Comparison of ENCODE assay signal across 23 mouse cellular contexts in genomic region chr3:89965972-89966371, GRCm38 (mm10). TPM values are rescaled to one million over a fixed set of nuclear protein-coding genes. Genes with fewer than 3 reads are reported as not detected.
DNase-seq lines count a peak whose midpoint lies in the region; ATAC-seq and TF ChIP-seq lines count a peak whose summit lies in the region.
"Had no signal": no experiment of that assay in that cellular context is flagged by ENCODE, and none has a peak within 500 bp of the region (broad histone marks: within the 10 kb centered on the region; RNA-seq: fewer than 3 reads in every experiment).

No protein-coding gene starts in this region.

- no peak for TF ChIP-seq CTCF in testis, adult 2 months (IDR thresholded peaks at IDR 0.05; ENCODE audit: control insufficient read depth, insufficient read depth, insufficient replicate concordance, low read depth, low read length)
- no peak for TF ChIP-seq CTCF in lung, postnatal 0 days (IDR thresholded peaks at IDR 0.05)

- peaks cover 17% of the 10 kb centered on the region for H3K4me1 ChIP-seq in testis, adult 2 months (ENCODE audit: control insufficient read depth, insufficient read depth, low read length)
- peaks cover 16% of the 10 kb centered on the region; the same call in 1 of the 2 replicates for H3K4me1 ChIP-seq in lung, postnatal 0 days (ENCODE audit: insufficient read depth, low read depth, low read length)

- intact Hi-C loops in heart, postnatal 36 days (cut with DNase I) = loop anchor here (2.0 kb wide), 1 partner anchor 33 kb away; the partner anchor contains the start of gene Hax1

- DNase-seq in heart, adult 11 months = peak; percentile 89
- DNase-seq in heart, postnatal 36 days = no peak
- DNase-seq in testis, postnatal 14 days (ENCODE audit: low spot score) = no peak
- no peak for DNase-seq in lung, postnatal 0 days (ENCODE audit: low spot score)
- DNase-seq: adrenal gland, adult 2 months; adrenal gland, postnatal 10 days; adrenal gland, postnatal 25 days; B cell, adult 2 months; cerebellum, adult 11 months; cerebellum, adult 18-20 months; cerebellum, adult 8-10 months; cerebellum, adult 9-11 months; cerebellum, postnatal 14 days; cerebellum, postnatal 36 days had no signal

- H3K4me3 ChIP-seq in testis, adult 2 months (ENCODE audit: control insufficient read depth, low read depth, low read length) = no peak overlapping the region
- H3K4me3 ChIP-seq in lung, postnatal 0 days (ENCODE audit: low read depth, low read length) = no peak overlapping the region
- H3K4me3 ChIP-seq: embryonic facial prominence, embryonic 10.5 days; embryonic facial prominence, embryonic 12.5 days; erythroblast, embryonic 14.5 days; forebrain, embryonic 10.5 days; forebrain, embryonic 12.5 days had no signal

- no peak overlapping the region for H3K9ac ChIP-seq in lung, postnatal 0 days (replicated peaks; ENCODE audit: low read depth)
- H3K9ac ChIP-seq: embryonic facial prominence, embryonic 12.5 days; forebrain, embryonic 12.5 days had no signal

- WGBS in lung, postnatal 0 days = 82% methylated on average over 5 of the region's 5 CpGs

- no peaks in the 10 kb centered on the region for H3K27me3 ChIP-seq in testis, adult 2 months (ENCODE audit: control insufficient read depth, insufficient read depth, low read length)
- H3K27me3 ChIP-seq in lung, postnatal 0 days (replicated peaks; ENCODE audit: insufficient read depth, low read length) = no peaks in the 10 kb centered on the region
- H3K27me3 ChIP-seq: embryonic facial prominence, embryonic 12.5 days; forebrain, embryonic 12.5 days had no signal

- H3K4me2 ChIP-seq in lung, postnatal 0 days (replicated peaks; ENCODE audit: low read depth, low read length) = no peak overlapping the region
- H3K4me2 ChIP-seq: embryonic facial prominence, embryonic 12.5 days; forebrain, embryonic 12.5 days had no signal

- ATAC-seq in lung, postnatal 0 days = no peak
- ATAC-seq: CD4-positive, CD25-positive, alpha-beta regulatory T cell, adult 4 months; forebrain, embryonic 14.5 days; forebrain, embryonic 16.5 days had no signal

- TF ChIP-seq POLR2A in testis, adult 2 months (IDR thresholded peaks at IDR 0.05; ENCODE audit: control insufficient read depth, low read depth, low read length) = no peak

- no peaks in the 10 kb centered on the region for H3K36me3 ChIP-seq in testis, adult 2 months (ENCODE audit: control insufficient read depth, insufficient read depth, low read length)
- no peaks in the 10 kb centered on the region for H3K36me3 ChIP-seq in lung, postnatal 0 days (ENCODE audit: insufficient read depth, low read length)
- H3K36me3 ChIP-seq: forebrain, embryonic 12.5 days had no signal

- H3K9me3 ChIP-seq in lung, postnatal 0 days (ENCODE audit: low read length) = no peaks in the 10 kb centered on the region
- H3K9me3 ChIP-seq: embryonic facial prominence, embryonic 10.5 days; embryonic facial prominence, embryonic 12.5 days; forebrain, embryonic 10.5 days; forebrain, embryonic 12.5 days had no signal

- peak overlapping the region; percentile 33 for H3K27ac ChIP-seq in testis, adult 2 months (ENCODE audit: control insufficient read depth, insufficient read depth, low read depth, low read length)
- H3K27ac ChIP-seq in lung, postnatal 0 days (ENCODE audit: low read length) = no peak overlapping the region
- H3K27ac ChIP-seq: embryonic facial prominence, embryonic 10.5 days; embryonic facial prominence, embryonic 12.5 days; forebrain, embryonic 10.5 days; forebrain, embryonic 12.5 days had no signal

- no peak for TF ChIP-seq EP300 in lung, postnatal 0 days (IDR thresholded peaks at IDR 0.05)

RNA-seq across cellular contexts. Expression of gene Atp8b2, which starts 2.7 kb away (rescaled TPM):
- total RNA-seq in heart, postnatal 36 days (2021) = 10 to 100 TPM; 21.8 to 24.1 TPM
- 26.9 and 39.9 TPM in 2 replicates for polyA plus RNA-seq in testis, adult 2 months (2012; rRNA removed)
- polyA plus RNA-seq in lung, postnatal 0 days (2015; fragmentation: Nextera tagmentation; extraction: Ambion mirVana) = 7.1 and 7.4 TPM in 2 replicates

RNA-seq across cellular contexts. Expression of gene Hax1, which starts 32.6 kb away (rescaled TPM):
- total RNA-seq in heart, postnatal 36 days (2021) = 10 to 100 TPM; 42.3 to 53.4 TPM
- 108 and 116 TPM in 2 replicates for polyA plus RNA-seq in testis, adult 2 months (2012; rRNA removed)
- 80.5 and 93.6 TPM in 2 replicates for polyA plus RNA-seq in lung, postnatal 0 days (2015; fragmentation: Nextera tagmentation; extraction: Ambion mirVana)

RNA-seq across cellular contexts. Expression of gene Il6ra, which starts 53.0 kb away (rescaled TPM):
- total RNA-seq in heart, postnatal 36 days (2021) = 1 to 10 TPM; 4.3 to 7.5 TPM
- 0.93 and 1.1 TPM in 2 replicates for polyA plus RNA-seq in testis, adult 2 months (2012; rRNA removed)
- 15.7 and 17.9 TPM in 2 replicates for polyA plus RNA-seq in lung, postnatal 0 days (2015; fragmentation: Nextera tagmentation; extraction: Ambion mirVana)
